Mouse (Mus musculus): ENCODE results near the gene Park7. TPM values are rescaled to one million over a fixed set of nuclear protein-coding genes. Genes with fewer than 3 reads are reported as not detected.
"Not testable (repeated sequence)": the region's sequence is repeated elsewhere in the genome, so short reads cannot be mapped to it uniquely, and the experiment has no call there.

Gene Park7
- polyA plus RNA-seq, 1 experiment = not detected

DNA sequence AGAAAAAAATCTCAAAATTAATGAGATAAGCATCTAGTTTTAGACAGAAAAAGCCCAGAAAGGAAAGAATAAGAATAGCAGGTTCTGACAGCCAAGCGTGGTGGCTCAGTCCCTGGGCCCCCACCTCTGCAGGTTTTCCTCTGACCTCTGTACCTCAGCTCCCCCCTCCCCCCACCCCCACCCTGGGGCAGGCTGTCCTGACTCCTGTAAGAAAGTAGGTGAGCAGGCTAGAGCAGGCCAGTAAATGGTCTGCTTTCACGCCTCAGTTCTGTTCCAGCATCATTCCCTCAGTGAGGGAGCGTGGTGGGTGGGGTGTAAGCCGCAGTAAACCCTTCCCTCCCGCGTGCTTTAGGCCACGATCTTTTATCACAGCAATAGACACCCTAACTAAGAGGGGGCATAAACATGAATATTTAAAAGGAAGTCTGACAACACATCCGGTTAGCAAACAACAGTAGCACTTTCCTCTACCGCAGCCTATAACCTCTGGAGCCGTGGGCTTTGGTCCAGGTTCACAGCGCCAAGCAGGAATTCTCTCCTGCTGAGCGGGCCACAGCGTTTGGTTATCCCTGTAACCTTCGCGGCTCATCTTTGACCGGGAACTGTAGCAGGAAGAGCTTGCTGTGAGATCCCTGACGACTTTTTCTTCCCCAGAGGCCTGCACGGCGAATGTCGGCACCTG is 24.8 kb downstream of the Park7 start:
- WGBS = 43% methylated on average over 20 of the region's 20 CpGs
- Histone ChIP-seq H3K4me1 (ENCODE audit: control insufficient read depth, insufficient read depth, low read length) (no peaks in the 10 kb centered on the region), H3K4me3 (ENCODE audit: insufficient read depth, low read depth, low read length) (no peak overlapping the region), H3K27ac (ENCODE audit: insufficient read depth, low read depth, low read length) (no peak overlapping the region)
- TF ChIP-seq CTCF (IDR thresholded peaks at IDR 0.05; ENCODE audit: insufficient read depth, low read depth, low read length) = no peak
- no peak for TF ChIP-seq POLR2A (IDR thresholded peaks at IDR 0.05; ENCODE audit: insufficient read depth, low read depth, low read length)

DNA sequence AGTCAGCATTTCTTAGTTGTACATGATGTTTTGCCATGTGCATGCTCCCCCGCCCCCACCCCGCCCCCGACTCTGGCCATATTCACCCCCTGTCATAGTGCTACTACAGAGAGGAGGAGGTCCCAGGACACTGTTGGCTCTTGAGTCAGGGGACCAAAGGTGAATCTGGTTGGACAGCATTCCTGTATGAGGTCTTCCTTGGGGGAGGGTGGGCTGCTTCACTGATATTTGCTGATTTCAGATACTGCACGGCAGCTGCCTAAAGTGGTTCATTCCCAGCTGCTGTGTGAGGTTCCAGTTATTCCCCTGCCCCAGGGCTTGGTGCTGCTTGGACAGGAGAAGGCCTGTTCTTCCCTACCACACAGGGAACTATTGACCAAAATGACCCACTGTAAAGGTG is 25.7 kb downstream of the Park7 start:
- 87% methylated on average over 4 of the region's 4 CpGs for WGBS
- no peak overlapping the region for H3K27ac ChIP-seq (ENCODE audit: insufficient read depth, low read depth, low read length)
- no peak for TF ChIP-seq CTCF (IDR thresholded peaks at IDR 0.05; ENCODE audit: insufficient read depth, low read depth, low read length)
- no peak for TF ChIP-seq POLR2A (IDR thresholded peaks at IDR 0.05; ENCODE audit: insufficient read depth, low read depth, low read length)
- H3K4me3 ChIP-seq (ENCODE audit: insufficient read depth, low read depth, low read length) = no peak overlapping the region
- H3K4me1 ChIP-seq (ENCODE audit: control insufficient read depth, insufficient read depth, low read length) = no peaks in the 10 kb centered on the region

GRCm38 (mm10) chr4:150887903-150888302 is 26.3 kb downstream of the Park7 start:
- 92% methylated on average over 5 of the region's 5 CpGs for WGBS
- no peak overlapping the region for H3K27ac ChIP-seq (ENCODE audit: insufficient read depth, low read depth, low read length)
- H3K4me3 ChIP-seq (ENCODE audit: insufficient read depth, low read depth, low read length) = no peak overlapping the region
- TF ChIP-seq CTCF (IDR thresholded peaks at IDR 0.05; ENCODE audit: insufficient read depth, low read depth, low read length) (no peak), POLR2A (IDR thresholded peaks at IDR 0.05; ENCODE audit: insufficient read depth, low read depth, low read length) (no peak)
- H3K4me1 ChIP-seq (ENCODE audit: control insufficient read depth, insufficient read depth, low read length) = no peaks in the 10 kb centered on the region

GRCm38 (mm10) chr4:150882632-150883031 is 31.6 kb downstream of the Park7 start:
- no peak overlapping the region for H3K4me3 ChIP-seq (ENCODE audit: insufficient read depth, low read depth, low read length)
- no peak overlapping the region for H3K27ac ChIP-seq (ENCODE audit: insufficient read depth, low read depth, low read length)
- 86% methylated on average over 5 of the region's 5 CpGs for WGBS
- TF ChIP-seq POLR2A (IDR thresholded peaks at IDR 0.05; ENCODE audit: insufficient read depth, low read depth, low read length) (no peak), CTCF (IDR thresholded peaks at IDR 0.05; ENCODE audit: insufficient read depth, low read depth, low read length) (no peak)
- H3K4me1 ChIP-seq (ENCODE audit: control insufficient read depth, insufficient read depth, low read length) = no peaks in the 10 kb centered on the region

GRCm38 (mm10) chr4:150880364-150880763 is 33.9 kb downstream of the Park7 start:
- WGBS = 84% methylated on average over 5 of the region's 5 CpGs
- H3K4me1 ChIP-seq (ENCODE audit: control insufficient read depth, insufficient read depth, low read length) = no peaks in the 10 kb centered on the region
- H3K27ac ChIP-seq (ENCODE audit: insufficient read depth, low read depth, low read length) = no peak overlapping the region
- TF ChIP-seq CTCF (IDR thresholded peaks at IDR 0.05; ENCODE audit: insufficient read depth, low read depth, low read length) (no peak), POLR2A (IDR thresholded peaks at IDR 0.05; ENCODE audit: insufficient read depth, low read depth, low read length) (no peak)
- H3K4me3 ChIP-seq (ENCODE audit: insufficient read depth, low read depth, low read length) = no peak overlapping the region

- no peak overlapping the region for H3K4me3 ChIP-seq (ENCODE audit: insufficient read depth, low read depth, low read length)
- no peak overlapping the region for H3K27ac ChIP-seq (ENCODE audit: insufficient read depth, low read depth, low read length)
- H3K4me1 ChIP-seq (ENCODE audit: control insufficient read depth, insufficient read depth, low read length) = no peaks in the 10 kb centered on the region
- TF ChIP-seq POLR2A (IDR thresholded peaks at IDR 0.05; ENCODE audit: insufficient read depth, low read depth, low read length) (no peak), CTCF (IDR thresholded peaks at IDR 0.05; ENCODE audit: insufficient read depth, low read depth, low read length) (no peak)
- WGBS = 97% methylated on average over 22 of the region's 22 CpGs
Measured at GRCm38 (mm10) chr4:150879631-150880030, 34.6 kb downstream of the Park7 start.

DNA sequence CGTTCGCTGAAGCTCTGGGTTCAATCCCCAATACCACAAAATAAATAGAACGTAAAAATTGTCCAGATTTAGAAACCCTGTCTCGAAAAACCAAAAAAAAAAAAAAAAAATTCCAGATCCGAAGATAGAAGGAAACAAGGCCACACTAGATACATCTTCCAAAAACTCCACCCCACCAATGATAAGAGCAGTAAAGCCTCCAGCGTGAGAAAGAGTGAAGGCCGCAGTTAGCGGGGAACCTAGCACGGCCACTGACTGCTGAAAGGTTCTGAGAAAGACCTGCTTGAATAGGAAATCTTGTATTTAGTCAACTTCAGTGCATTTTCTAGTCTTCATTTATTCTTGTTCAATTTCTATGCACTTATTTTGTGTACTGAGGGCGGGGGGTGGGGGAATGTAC is 38.8 kb downstream of the Park7 start:
- WGBS = 90% methylated on average over 10 of the region's 10 CpGs
- Histone ChIP-seq H3K4me1 (ENCODE audit: control insufficient read depth, insufficient read depth, low read length) (peaks cover 17% of the 10 kb centered on the region), H3K4me3 (ENCODE audit: insufficient read depth, low read depth, low read length) (no peak overlapping the region), H3K27ac (ENCODE audit: insufficient read depth, low read depth, low read length) (no peak overlapping the region)
- TF ChIP-seq POLR2A (IDR thresholded peaks at IDR 0.05; ENCODE audit: insufficient read depth, low read depth, low read length) (no peak), CTCF (IDR thresholded peaks at IDR 0.05; ENCODE audit: insufficient read depth, low read depth, low read length) (no peak)

GRCm38 (mm10) chr4:150874416-150874815 is 39.8 kb downstream of the Park7 start:
- H3K27ac ChIP-seq (ENCODE audit: insufficient read depth, low read depth, low read length); H3K4me3 ChIP-seq (ENCODE audit: insufficient read depth, low read depth, low read length): not testable (repeated sequence)
- peaks cover 17% of the 10 kb centered on the region for H3K4me1 ChIP-seq (ENCODE audit: control insufficient read depth, insufficient read depth, low read length)
- 85% methylated on average over 4 of the region's 4 CpGs for WGBS

GRCm38 (mm10) chr4:150872681-150873080 is 41.6 kb downstream of the Park7 start:
- Histone ChIP-seq H3K4me3 (ENCODE audit: insufficient read depth, low read depth, low read length) (no peak overlapping the region), H3K27ac (ENCODE audit: insufficient read depth, low read depth, low read length) (0 out of 2 replicates have a peak overlapping the region, but pooled peaks have one; percentile 12), H3K4me1 (ENCODE audit: control insufficient read depth, insufficient read depth, low read length) (peaks cover 17% of the 10 kb centered on the region)
- WGBS = 85% methylated on average over 8 of the region's 8 CpGs
- no peak for TF ChIP-seq CTCF (IDR thresholded peaks at IDR 0.05; ENCODE audit: insufficient read depth, low read depth, low read length)
- TF ChIP-seq POLR2A (IDR thresholded peaks at IDR 0.05; ENCODE audit: insufficient read depth, low read depth, low read length) = no peak

Measured in olfactory bulb, adult 2 months (tissue).